Mouse (Mus musculus) neutrophil, adult 65 days (primary cell): ENCODE measurements around the gene Manbal. TPM values are rescaled to one million over a fixed set of nuclear protein-coding genes. Genes with fewer than 3 reads are reported as not detected.

ENCODE experiments used
- total RNA-seq: library from RNA; stranded (reverse); gene quantifications from 2 replicates; pipeline ENCODE4 v1.2.4, GENCODE M21; 2023

The Manbal gene
- total RNA-seq, result 11.3 and 15.4 TPM in 2 replicates

DNA sequence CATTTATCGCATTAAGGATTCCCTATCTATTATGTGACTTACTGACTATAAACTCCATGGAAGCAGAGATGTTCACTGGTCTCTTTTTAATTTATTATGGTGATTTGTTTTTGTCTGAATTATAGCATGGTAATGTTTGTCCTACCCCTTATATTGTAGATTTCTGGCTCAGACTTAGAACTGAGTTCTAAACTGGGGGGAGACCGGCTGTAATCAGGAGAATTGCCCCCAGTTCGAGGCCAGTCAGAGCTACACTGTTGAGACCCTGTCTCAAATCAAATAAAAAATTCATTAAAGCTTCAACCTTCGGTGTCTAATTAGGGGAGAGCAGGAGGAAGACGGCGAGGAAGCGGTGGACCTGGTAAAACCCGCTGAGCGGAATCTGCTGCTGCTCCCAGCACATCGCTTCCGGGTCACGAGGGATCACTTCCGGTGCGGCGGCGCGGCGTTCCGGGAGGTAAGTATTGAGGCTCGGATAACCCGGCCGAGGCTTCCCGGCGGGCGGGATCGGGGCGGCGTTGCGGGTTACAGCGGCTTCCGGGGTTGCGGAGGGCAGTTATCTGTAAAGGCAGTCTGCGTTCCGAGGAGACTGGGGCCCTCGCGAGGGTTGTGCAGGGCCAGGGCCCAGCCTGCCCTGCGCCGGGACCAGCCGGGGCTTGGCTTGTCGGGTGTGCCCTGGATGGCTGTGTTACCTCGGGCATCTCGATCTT lies at the start of gene Manbal:
Gene Manbal, plus strand, starts transcription at position 411 of the 710 bp plus-strand sequence.

DNA sequence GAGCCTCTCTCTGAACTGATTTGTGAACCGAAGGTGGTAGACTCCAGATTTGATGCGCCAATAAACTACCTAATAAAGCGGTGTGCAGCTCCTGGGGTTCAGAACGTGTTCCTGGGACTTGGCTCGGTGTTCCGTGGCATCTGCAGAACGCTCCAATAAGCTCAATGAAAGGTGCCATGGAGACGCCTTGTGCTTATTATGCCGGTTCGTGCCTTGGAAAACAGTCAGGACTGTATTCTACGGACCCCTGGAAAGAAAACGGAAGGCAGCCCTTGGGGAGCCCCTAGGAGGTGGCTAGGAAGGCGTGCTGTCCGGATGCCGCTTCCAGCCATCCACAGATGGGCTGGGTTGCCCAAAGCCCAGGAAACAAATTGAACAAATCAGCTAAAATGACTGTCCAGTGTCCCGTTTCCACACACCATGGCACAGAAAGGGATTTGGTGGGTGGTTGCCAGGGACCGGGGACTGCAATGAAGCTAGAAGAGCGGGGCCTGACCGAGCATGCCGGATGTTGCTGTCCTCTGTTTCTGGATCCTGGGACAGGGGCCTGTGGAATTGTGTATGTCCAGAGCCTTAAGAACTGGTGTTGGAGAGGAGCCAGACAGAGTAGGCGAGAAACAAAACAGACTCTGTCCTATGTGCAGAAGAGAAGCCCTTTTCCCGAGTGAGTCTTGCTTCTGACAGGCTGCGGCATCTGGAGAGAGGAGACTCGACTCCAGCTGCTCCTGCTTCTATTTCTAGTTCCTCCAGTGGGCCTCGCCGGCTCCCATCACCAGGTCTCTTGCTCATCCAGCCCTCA lies 19.8 kb upstream of the Manbal start, which contains the start of gene Ghrh:
Gene Ghrh, minus strand, starts transcription at position 146 of the 799 bp plus-strand sequence.

GRCm38 (mm10) chr2:157418206-157418605 lies 50.8 kb downstream of the Manbal start, which contains the start of gene Src:
TSS of gene Src (plus strand) at chr2:157418444.

Other genes with a start within 250 kb of the Manbal start
- gene Samhd1, start 232.3 kb upstream of the Manbal start, total RNA-seq, result 576 and 586 TPM in 2 replicates
- gene Rbl1, start 163.1 kb upstream of the Manbal start, total RNA-seq, result 27.1 and 35.3 TPM in 2 replicates
- gene Rpn2, start 88.6 kb upstream of the Manbal start, total RNA-seq, result 97.4 and 98.2 TPM in 2 replicates
- not detected in 2 replicates for gene Mroh8, start 88.0 kb upstream of the Manbal start, total RNA-seq
- gene Ghrh, start 20.1 kb upstream of the Manbal start, total RNA-seq, result not detected in 2 replicates
- 0.52 and 0.82 TPM in 2 replicates for gene Src, start 50.9 kb downstream of the Manbal start, total RNA-seq
- gene Nnat, start 192.5 kb downstream of the Manbal start, total RNA-seq, result 0.54 TPM in 1 of 2 replicates, not detected in the other
- gene Blcap, start 203.7 kb downstream of the Manbal start, total RNA-seq, result 90.2 and 127 TPM in 2 replicates